Mouse (Mus musculus) megakaryocyte-erythroid progenitor cell, adult 5-6 weeks (primary cell): ENCODE measurements at regions not wholly inside any gene's neighbourhood (a gene's known extent, or its start where the extent isn't known, plus 50 kb on each side); places are given as distances from the start of the nearest gene placed in this dataset.

Experiments used
- ATAC-seq: replicated peaks from 2 replicates; pipeline ENCODE4 v1.8.0; 2016; ENCODE audit warnings: mild to moderate bottlenecking, inconsistent platforms; ENCODE audit not compliant: severe bottlenecking, poor library complexity, low FRiP score, low TSS enrichment

DNA sequence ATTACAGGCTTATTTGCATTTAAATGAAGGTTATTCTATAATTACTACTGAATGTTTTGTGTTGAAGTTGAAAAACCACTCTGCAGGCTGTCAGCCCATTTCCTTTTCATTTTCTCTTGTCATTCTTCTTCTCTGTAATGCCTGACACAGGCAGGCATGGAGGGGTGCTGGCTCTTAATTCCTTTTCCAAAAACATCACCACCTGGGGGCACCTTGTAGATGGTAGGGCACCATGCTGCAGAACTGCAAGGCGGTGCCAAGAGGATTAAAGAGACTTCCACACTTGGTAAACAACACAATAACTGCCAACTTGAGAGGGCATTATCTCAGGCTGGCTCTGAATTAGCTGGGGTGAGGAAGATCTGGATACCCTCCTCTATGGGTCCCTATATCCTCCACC, 148.7 kb upstream of the Snx19 start:
- ATAC-seq: no peak

DNA sequence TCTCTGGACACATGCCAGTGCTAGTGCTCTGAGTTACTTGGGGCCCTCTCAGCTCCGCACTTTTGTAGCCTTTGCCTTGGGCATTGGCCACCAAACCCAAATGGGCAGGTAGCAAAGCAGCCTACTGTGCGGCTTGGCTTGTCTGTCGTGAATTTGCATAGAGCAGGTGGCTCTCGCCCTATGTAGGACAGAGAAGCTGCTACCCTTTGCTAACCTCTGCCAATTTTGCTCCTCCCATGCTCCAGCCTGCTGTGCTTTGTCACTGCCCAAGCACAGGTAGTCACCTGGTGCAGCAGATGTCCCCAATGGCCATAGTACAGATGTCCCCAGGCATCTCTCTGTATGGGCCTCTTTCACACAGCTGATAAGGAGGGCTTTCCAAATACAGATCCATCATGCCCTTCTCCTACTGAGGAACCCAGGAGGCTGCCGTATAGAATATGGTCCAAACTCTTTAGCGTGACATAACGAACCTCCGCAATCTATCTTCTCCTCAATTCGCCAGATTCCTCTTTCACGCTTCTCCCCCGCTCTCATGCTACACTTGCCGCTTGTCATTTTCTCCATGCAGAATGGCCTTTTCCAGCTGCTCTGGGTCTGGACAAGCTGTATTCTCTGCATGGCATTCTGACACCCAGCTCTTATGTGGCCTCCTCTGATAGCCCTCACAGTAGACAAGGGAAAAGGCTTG, 143.7 kb upstream of the Snx19 start:
- no peak for ATAC-seq

DNA sequence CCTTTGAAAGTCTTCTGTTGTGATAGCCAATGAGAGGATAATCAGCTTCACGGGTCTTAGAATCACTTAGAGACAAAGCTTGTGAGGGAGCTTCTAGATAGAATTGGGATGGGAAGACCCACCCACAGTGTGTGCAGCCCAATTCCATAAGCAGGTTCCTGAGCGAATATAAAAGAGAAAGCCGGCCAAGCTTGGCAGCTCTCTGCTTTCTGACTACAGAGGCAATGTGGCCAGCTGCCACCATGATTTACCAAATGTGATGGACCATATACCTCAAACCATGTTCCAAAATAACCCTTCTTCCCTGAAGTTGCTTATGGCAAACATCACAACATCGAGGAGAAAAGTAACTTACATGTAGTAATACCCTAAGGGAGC, 143.1 kb upstream of the Snx19 start:
- ATAC-seq: no peak

DNA sequence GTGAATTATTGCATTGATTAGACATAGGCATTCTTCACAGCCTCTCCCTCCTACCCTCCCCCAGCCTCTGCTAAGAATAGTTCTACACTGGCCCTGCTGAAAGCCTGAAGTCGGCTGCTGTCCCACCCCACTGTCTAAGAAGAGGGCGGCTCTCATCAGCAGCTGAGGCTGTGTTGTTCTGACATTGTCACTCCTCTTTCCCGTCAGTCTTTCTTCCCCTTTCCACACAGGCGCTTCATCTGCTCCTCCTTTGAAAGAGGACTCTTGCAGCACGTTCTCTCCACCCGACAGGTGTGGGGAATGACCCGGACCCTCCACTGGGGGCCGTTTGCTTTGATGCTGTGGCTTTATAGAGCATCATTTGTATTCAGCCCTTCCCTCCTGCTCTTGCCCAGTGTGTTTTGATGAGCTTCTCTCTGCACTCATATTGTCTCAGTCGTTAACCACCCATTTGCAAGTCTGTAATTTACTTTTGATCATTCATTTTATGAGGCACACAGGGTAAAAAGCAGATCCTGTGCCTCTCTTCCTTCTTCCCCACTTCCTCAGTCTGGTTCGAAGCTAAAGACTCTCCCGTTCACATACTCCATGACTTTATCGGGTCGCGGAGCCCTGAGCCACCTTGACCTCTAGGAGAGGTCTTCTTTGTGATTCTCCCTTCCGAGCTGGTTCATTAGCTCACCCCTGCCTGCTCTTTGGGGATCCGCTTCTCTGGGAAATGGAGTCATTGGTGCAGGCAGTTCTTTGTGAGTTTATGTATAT, 142.2 kb upstream of the Snx19 start:
- no peak for ATAC-seq

DNA sequence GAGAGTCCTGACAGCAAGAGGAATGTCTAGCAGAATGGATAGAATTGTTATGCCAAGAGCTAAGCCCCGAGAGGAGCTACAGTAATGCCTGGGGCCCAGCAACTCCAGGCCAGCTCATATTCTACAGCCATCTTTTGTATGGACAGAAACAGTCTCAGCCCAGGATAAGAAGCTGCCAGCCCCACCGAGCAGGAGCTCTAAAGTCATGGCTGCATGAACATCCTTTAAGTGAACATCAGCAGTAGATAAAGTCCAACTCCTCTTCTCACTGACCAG, 141.6 kb upstream of the Snx19 start:
- ATAC-seq: no peak

DNA sequence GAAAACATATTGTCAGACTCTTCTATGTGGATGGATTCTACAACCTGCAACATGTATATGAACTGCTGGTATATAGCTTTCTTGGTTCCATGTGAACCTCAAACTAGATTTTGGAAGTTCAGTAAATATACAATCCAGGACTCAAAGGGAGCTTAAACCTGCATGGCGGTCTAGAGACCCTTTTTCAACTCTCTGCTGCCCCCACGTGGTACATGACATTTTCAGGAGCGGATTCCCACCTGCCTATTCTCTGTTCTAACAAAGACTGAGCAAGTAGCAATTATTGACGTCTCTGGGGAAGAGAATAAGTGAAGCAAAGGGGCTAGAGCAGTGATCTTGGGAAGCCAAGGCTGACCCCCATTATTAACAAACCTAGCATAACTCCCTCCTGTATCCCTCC, 127.1 kb upstream of the Snx19 start:
- no peak for ATAC-seq

DNA sequence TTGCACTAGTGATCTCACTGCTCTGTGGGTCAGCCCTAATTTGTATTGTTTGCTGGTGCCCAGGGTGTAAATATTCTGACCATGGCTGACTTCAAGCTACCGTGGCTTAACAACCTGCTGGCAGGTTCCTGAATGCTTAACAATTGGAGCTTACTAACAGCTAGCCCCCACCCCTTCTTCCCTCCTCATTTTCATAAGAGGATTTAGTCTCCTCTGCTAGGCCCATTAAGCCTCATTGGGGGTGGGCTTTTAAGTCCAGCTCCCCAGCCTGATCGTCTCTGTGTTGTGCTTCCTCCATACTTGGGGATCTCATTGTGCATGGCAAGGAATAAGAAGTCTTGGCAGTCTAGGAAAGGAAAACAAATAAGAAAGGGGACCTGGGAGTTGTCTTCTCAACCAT, 118.6 kb upstream of the Snx19 start:
- ATAC-seq: no peak

DNA sequence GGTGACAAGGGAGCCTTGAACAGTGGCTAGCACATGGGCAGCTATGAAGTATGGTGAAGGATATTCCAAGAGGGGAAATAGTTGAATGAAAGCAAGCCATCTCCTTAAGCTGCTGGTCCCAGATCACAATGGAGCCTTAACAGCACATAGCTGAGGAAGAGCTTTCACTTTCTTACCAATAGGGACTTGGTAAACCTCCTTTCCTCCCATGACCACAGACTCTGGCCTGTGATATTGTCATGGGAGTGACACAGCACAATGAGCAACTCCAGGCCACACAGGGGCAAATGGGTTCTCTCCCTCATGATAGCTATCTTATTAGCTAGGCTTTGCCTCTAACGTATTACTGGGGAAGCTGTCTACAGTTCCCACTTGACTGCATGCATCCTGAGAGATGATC, 113.5 kb upstream of the Snx19 start:
- ATAC-seq: no peak

DNA sequence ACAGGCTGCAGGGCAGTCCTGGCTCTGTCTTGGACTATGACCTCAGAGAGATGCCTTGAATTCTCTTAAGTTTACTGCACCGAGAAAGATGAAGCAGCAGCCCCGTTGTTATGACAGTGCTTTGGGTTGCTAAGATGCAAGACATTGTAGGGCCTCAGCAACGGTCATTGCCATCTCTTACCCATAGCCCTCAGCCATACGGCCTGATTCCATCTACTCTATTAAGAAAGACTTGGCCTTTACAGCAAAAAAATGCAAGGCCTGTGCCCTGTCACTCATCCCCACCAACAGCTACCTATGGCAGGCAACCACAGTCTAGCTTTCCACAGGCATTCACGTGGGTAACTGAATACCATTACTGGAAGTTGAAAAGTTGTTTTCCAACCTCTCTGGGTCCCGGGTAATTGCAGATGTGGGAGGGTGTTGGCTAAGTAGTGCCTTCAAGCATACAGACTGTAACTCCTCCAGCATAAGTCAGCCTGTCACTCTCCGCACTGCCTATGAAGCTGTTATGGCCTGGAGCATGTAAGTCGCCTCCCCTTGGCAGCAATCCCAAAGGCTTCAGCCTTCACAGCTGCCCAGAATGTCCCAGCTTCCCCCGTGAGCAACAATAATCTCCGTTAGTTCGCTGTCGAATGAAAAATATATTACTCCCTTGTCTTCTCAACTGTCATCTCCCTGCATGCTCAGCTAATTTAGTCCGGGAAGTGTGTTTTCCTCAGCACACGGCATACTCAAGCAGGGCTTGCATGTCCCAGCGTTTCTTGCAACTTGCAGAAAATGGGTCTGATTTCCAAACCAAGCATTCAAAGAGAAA, 112.3 kb upstream of the Snx19 start:
- ATAC-seq: no peak

DNA sequence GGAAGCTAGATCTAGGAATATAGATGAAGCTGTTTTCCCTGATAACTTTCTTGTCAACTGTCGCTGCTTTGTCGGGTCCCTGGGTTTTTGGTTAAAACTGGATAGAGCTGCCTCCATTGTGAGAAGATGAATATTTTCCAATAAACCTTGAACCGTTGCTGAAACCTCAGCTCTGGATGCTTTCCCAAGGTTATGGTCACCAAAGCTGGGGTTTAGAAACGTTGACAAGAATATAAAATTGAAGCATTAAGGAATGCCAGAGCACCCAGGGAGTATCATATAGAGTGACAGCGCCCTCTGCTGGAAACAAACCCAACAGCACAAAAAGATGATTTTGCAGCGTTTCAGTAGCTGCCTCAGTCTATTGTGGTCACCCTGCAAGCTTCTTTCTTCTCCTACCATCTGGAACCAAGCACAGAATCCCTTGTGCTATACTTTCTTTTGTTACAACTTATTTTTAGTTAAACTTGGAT, 111.7 kb upstream of the Snx19 start:
- ATAC-seq: no peak

DNA sequence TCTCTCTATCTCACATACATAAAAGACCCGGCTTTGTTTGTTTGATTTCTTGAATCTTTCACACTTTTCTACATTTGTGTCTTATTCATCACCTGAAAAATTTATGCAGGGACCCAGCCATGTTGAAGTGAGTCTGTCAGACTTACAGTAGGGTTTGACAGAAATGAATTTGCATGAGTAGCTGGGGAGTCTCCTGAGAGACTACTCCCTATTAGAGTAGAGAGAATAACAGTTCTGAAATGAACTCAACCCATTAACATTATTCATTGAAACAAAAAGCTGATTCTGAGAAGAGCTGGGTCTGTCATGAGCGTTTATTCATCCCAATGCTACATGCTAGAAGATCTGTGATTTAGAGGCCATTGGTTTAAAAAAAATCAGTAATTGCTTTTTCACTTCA, 82.0 kb upstream of the Snx19 start:
- no peak for ATAC-seq

DNA sequence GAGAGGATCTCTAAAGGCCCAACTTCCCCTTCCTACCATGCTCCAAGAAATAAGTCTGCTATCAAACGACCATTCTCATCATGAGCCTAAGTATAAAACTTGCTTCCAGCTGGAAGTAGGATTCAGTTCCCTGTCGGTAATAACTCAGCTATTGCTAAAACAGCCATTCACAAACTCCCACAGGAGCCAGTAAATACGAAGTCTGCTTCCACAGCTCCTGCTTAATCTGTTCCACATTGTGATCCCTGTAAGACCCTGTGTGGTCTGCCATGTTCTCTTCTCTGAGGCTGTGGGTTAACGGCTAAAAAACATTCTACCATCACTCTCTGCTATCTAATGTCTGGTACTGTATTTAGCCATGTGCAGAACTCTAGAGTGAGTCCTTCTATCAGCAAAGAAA, 72.9 kb upstream of the Snx19 start:
- no peak for ATAC-seq

DNA sequence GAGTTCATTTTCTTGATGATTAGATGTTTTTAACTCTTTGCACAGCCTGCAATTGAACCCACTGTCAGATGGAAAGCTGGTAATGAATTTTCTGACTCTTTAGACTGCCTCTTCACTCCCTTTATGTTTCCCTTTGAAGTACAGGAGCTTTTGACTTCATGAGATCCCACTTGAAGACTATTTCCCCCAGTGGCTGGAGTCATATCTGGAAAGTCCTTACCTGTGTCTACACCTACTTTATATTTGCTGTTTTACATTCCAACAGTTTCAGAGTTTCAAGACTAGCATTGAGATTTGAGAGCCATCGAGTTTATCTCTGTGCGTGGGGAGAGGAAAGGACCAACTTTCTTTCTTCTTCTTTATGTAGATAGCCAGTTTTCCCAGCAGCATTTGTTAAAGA, 71.3 kb upstream of the Snx19 start:
- no peak for ATAC-seq

DNA sequence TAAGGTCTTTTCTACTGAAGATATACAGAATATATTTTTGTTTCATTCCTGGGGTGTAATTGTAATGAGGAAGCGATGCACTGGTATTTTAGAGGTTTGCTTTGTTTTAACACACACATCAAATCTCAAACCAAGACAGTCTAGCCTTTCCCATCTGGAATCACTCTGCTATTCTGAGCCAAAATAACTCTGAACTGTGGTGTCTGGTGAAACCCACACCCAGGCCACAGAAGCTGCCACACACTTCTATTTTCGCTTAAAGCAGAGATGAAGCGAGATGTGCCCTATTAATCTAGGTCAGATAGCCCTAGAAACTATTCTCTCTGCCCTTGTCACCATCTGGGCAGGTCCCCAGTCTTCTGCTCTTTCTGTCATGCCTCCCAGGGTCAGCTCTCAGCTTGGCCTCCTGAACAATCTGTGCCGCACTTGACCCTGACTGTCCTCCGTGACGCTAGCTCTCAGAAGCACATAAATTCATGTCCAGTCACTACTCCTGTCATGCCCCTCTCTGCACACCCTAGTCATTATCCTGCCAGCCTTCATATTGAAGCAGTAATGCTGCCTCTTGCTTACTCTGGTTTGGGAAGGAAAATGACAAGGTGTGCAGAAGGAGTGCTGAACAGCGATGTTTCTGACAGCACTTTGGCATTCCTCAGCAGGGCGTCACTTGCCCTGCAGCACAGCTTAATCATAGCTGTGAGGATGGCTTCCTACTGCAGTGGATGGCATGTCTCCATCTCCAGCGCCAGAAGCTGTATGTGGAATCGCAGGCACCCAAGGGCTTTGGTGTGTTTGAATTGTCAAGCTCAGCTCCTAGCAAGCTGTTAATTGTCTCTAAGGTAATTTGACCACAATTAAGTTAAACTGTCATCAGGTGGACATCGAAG, 57.1 kb upstream of the Snx19 start:
- ATAC-seq: no peak

DNA sequence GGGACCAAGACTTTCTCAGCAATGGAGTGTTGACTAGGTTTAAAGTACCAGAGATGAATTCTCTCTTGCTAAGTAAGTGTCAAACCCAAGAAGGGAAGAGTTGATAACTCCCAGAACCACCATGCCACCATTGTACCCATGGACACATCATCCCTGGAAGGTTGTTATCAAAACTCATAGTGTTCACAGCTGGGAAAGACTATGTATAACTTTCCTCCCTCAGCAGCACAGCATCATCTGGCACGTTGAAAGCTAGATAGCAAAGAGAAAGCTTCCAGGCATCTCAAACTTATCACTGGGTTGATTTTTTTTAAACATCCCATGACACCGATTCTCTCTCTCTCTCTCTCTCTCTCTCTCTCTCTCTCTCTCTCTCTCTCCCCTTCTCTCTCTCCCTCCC, 56.1 kb upstream of the Snx19 start:
- ATAC-seq: no peak

DNA sequence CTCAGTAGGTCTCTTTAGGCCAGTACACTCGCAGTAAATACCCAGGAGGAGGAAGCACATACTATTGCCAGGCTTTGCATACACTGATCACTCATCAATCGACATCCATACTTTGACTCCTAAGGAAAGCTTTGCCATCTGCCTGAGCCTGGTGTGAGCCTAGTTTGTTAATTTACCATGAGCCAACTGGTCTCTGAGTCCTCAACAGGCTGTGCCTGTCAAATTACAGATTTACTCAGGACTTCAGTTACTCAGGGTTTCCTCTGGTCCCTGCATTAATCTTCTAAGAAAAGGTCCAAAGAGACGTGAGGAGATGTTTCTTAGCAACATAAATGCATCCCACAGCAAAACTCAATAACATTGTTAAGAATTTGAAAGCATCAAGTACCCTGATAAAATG, 50.0 kb upstream of the Snx19 start:
- no peak for ATAC-seq
